Mouse (Mus musculus) kidney, postnatal 4 days (tissue): ENCODE measurements around the gene Scarf1.

ENCODE experiments used
- DNase-seq, 2 experiments: peaks; one replicate each; pipeline ENCODE4 v3.0.0; 2021; ENCODE audit warnings: mixed read lengths in 2 of 2

Gene Scarf1

GRCm38 (mm10) chr11:75513336-75513735, at the start of gene Scarf1:
Gene Scarf1 (plus strand): TSS chr11:75513540.
- peak; percentile 68 to 79 for DNase-seq

GRCm38 (mm10) chr11:75463624-75464023, 49.7 kb upstream of the Scarf1 start:
- DNase-seq: no peak

- DNase-seq: no peak
Observed at GRCm38 (mm10) chr11:75464417-75464816, 48.9 kb upstream of the Scarf1 start.

GRCm38 (mm10) chr11:75465051-75465450, 48.3 kb upstream of the Scarf1 start:
- no peak for DNase-seq

GRCm38 (mm10) chr11:75466731-75467505, 46.4 kb upstream of the Scarf1 start:
- no peak for DNase-seq

- peak; percentile 71 to 80 for DNase-seq
Observed at GRCm38 (mm10) chr11:75467512-75468215, 45.7 kb upstream of the Scarf1 start.

- DNase-seq: no peak
Observed at GRCm38 (mm10) chr11:75468410-75468809, 44.9 kb upstream of the Scarf1 start.

- DNase-seq: no peak
Observed at GRCm38 (mm10) chr11:75469261-75469660, 44.1 kb upstream of the Scarf1 start.

GRCm38 (mm10) chr11:75470675-75471074, 42.7 kb upstream of the Scarf1 start:
- DNase-seq: no peak

- DNase-seq: no peak
Observed at GRCm38 (mm10) chr11:75472469-75473081, 40.8 kb upstream of the Scarf1 start.

GRCm38 (mm10) chr11:75473376-75473775, 40.0 kb upstream of the Scarf1 start:
- no peak for DNase-seq

GRCm38 (mm10) chr11:75486192-75486591, 27.1 kb upstream of the Scarf1 start:
- DNase-seq: no peak

- peak; percentile 97 for DNase-seq
Observed at GRCm38 (mm10) chr11:75486601-75487285, 26.6 kb upstream of the Scarf1 start, which contains the start of gene Prpf8. Gene Prpf8 (plus strand): TSS chr11:75486816.

GRCm38 (mm10) chr11:75487496-75487895, 25.8 kb upstream of the Scarf1 start:
- DNase-seq: no peak

GRCm38 (mm10) chr11:75494296-75495049, 18.9 kb upstream of the Scarf1 start:
- DNase-seq: no peak

- no peak for DNase-seq
Observed at GRCm38 (mm10) chr11:75498126-75498525, 15.2 kb upstream of the Scarf1 start.

GRCm38 (mm10) chr11:75508162-75508561, 5.2 kb upstream of the Scarf1 start:
- DNase-seq: no peak

- peak in 1 of 2 experiments; percentile 36 for DNase-seq
Observed at GRCm38 (mm10) chr11:75508904-75509303, 4.4 kb upstream of the Scarf1 start.

- peak; percentile 76 to 86 for DNase-seq
Observed at GRCm38 (mm10) chr11:75509741-75510626, 3.4 kb upstream of the Scarf1 start, which contains the start of gene Rilp. Gene Rilp (plus strand): TSS chr11:75510094.

- peak; percentile 98 for DNase-seq
Observed at GRCm38 (mm10) chr11:75510627-75510993, 2.7 kb upstream of the Scarf1 start.

- peak in 1 of 2 experiments; percentile 35 for DNase-seq
Observed at GRCm38 (mm10) chr11:75511213-75511612, 2.1 kb upstream of the Scarf1 start.
